Mouse (Mus musculus) heart, adult 11 months (tissue): ENCODE results near the gene Mylip.

ENCODE experiments used
- DNase-seq: peaks from one replicate; pipeline ENCODE4 v3.0.0; 2022

Gene Mylip

GRCm38 (mm10) chr13:45389448-45390311, at the start of gene Mylip:
TSS of gene Mylip (plus strand) at chr13:45389742.
- peak; percentile 100 for DNase-seq

- no peak for DNase-seq
Measured at GRCm38 (mm10) chr13:45341991-45342390, 47.6 kb upstream of the Mylip start.

- peak; percentile 71 for DNase-seq
Measured at GRCm38 (mm10) chr13:45343541-45343940, 46.0 kb upstream of the Mylip start.

- DNase-seq = no peak
Measured at GRCm38 (mm10) chr13:45343966-45344365, 45.6 kb upstream of the Mylip start.

- DNase-seq = peak; percentile 68
Measured at GRCm38 (mm10) chr13:45345471-45346159, 43.9 kb upstream of the Mylip start.

- DNase-seq = peak; percentile 51
Measured at GRCm38 (mm10) chr13:45351483-45351882, 38.1 kb upstream of the Mylip start.

- DNase-seq = peak; percentile 25
Measured at GRCm38 (mm10) chr13:45354824-45355223, 34.7 kb upstream of the Mylip start.

GRCm38 (mm10) chr13:45358208-45358607, 31.3 kb upstream of the Mylip start:
- DNase-seq = peak; percentile 55

GRCm38 (mm10) chr13:45358676-45359323, 30.7 kb upstream of the Mylip start:
- peak; percentile 42 for DNase-seq

- DNase-seq = peak; percentile 24
Measured at GRCm38 (mm10) chr13:45365788-45366187, 23.8 kb upstream of the Mylip start.

GRCm38 (mm10) chr13:45371673-45372072, 17.9 kb upstream of the Mylip start:
- DNase-seq = peak; percentile 90

GRCm38 (mm10) chr13:45372456-45372855, 17.1 kb upstream of the Mylip start:
- peak; percentile 82 for DNase-seq

GRCm38 (mm10) chr13:45374846-45375245, 14.7 kb upstream of the Mylip start:
- peak; percentile 21 for DNase-seq

GRCm38 (mm10) chr13:45382208-45382607, 7.3 kb upstream of the Mylip start:
- DNase-seq = no peak

- DNase-seq = peak; percentile 45
Measured at GRCm38 (mm10) chr13:45384636-45385035, 4.9 kb upstream of the Mylip start.

- peak; percentile 48 for DNase-seq
Measured at GRCm38 (mm10) chr13:45385521-45385920, 4.0 kb upstream of the Mylip start.

- DNase-seq = peak; percentile 51
Measured at GRCm38 (mm10) chr13:45386253-45386652, 3.3 kb upstream of the Mylip start.

- peak; percentile 53 for DNase-seq
Measured at GRCm38 (mm10) chr13:45387231-45387630, 2.3 kb upstream of the Mylip start.

GRCm38 (mm10) chr13:45388254-45388805, 1.2 kb upstream of the Mylip start:
- peak; percentile 74 for DNase-seq

GRCm38 (mm10) chr13:45388889-45389288, 653 bp upstream of the Mylip start:
- DNase-seq = no peak

GRCm38 (mm10) chr13:45390312-45390961, 895 bp downstream of the Mylip start:
- DNase-seq = peak; percentile 96
